Mouse (Mus musculus) hindbrain, embryonic 12.5 days (tissue): ENCODE data around the gene Icam5. TPM values are rescaled to one million over a fixed set of nuclear protein-coding genes. Genes with fewer than 3 reads are reported as not detected.

Experiments
- ATAC-seq: fragments of 200-750 bp; cut with Nextera tagmentation; 2 replicates; pipeline ENCODE4 v1.8.0; 2017; ENCODE audit warnings: moderate TSS enrichment; ENCODE audit not compliant: low FRiP score
- H3K27ac ChIP-seq: fragments of 300-500 bp; sonication (generic); 2 replicates; pipeline ENCODE4 v1.5.1; 2016; ENCODE audit warnings: mild to moderate bottlenecking
- H3K27me3 ChIP-seq: fragments of 300-500 bp; sonication (generic); 2 replicates; pipeline ENCODE4 v1.6.1; 2016; ENCODE audit warnings: mild to moderate bottlenecking
- H3K36me3 ChIP-seq: fragments of 300-500 bp; sonication (generic); 2 replicates; pipeline ENCODE4 v1.6.1; 2016; ENCODE audit warnings: mild to moderate bottlenecking
- H3K4me1 ChIP-seq: fragments of 300-500 bp; sonication (generic); 2 replicates; pipeline ENCODE4 v1.6.1; 2016
- H3K4me2 ChIP-seq: fragments of 300-500 bp; sonication (generic); replicated peaks from 2 replicates; pipeline ENCODE4 v1.6.1; 2016; ENCODE audit warnings: mild to moderate bottlenecking
- H3K4me3 ChIP-seq: fragments of 300-500 bp; sonication (generic); 2 replicates; pipeline ENCODE4 v1.5.1; 2016; ENCODE audit warnings: mild to moderate bottlenecking
- H3K9ac ChIP-seq: fragments of 300-500 bp; sonication (generic); 2 replicates; pipeline ENCODE4 v1.6.1; 2016; ENCODE audit warnings: mild to moderate bottlenecking, moderate library complexity
- H3K9me3 ChIP-seq: fragments of 300-500 bp; sonication (generic); replicated peaks from 2 replicates; pipeline ENCODE4 v1.6.1; 2016; ENCODE audit warnings: mild to moderate bottlenecking
- WGBS: fragments of 180-500 bp; shearing (Covaris S2); methylation state at CpG from one replicate; pipeline ENCODE4 v1.1.7; 2016; 5-methylcytosine and 5-hydroxymethylcytosine counted together
- polyA plus RNA-seq: library from polyadenylated mRNA; unstranded; fragments of >200 nt; fragmentation: Nextera tagmentation; extraction: Ambion mirVana; gene quantifications from 2 replicates; pipeline ENCODE4 v1.2.1, GENCODE M21; 2016

Icam5 gene
- polyA plus RNA-seq, 1 experiment from 2014 or later, result 0.13 TPM

GRCm38 (mm10) chr9:21030055-21030600 is 1.7 kb upstream of the Icam5 start:
- 26% methylated on average over 22 of the region's 22 CpGs for WGBS
- Histone ChIP-seq H3K4me1 (peaks cover 37% of the 10 kb centered on the region), H3K36me3 (no peaks in the 10 kb centered on the region), H3K27me3 (peaks cover 96% of the 10 kb centered on the region), H3K4me3 (no peak overlapping the region; the same call in 1 of the 2 replicates), H3K27ac (no peak overlapping the region), H3K9ac (no peak overlapping the region), H3K4me2 (peak overlapping the region; percentile 70; the same call in 1 of the 2 replicates), H3K9me3 (no peaks in the 10 kb centered on the region)
- 0 out of 2 replicates have a peak, but pooled peaks have one; percentile 3 for ATAC-seq

GRCm38 (mm10) chr9:21030781-21031250 is 1.1 kb upstream of the Icam5 start:
- no peak overlapping the region for H3K27ac ChIP-seq
- H3K4me3 ChIP-seq, result peak overlapping the region; percentile 41
- no peaks in the 10 kb centered on the region for H3K36me3 ChIP-seq
- under 1% methylated on average over 13 of the region's 13 CpGs for WGBS
- no peaks in the 10 kb centered on the region for H3K9me3 ChIP-seq
- peaks cover 96% of the 10 kb centered on the region for H3K27me3 ChIP-seq
- H3K9ac ChIP-seq, result no peak overlapping the region
- H3K4me1 ChIP-seq, result peaks cover 37% of the 10 kb centered on the region
- peak; percentile 40; the same call in 1 of the 2 replicates for ATAC-seq
- peak overlapping the region; percentile 70 for H3K4me2 ChIP-seq

GRCm38 (mm10) chr9:21031251-21031895 is 500 bp upstream of the Icam5 start:
- WGBS, result under 1% methylated on average over 36 of the region's 36 CpGs
- no peaks in the 10 kb centered on the region for H3K36me3 ChIP-seq
- H3K27me3 ChIP-seq, result peaks cover 98% of the 10 kb centered on the region
- peak overlapping the region; percentile 70 for H3K4me2 ChIP-seq
- H3K9me3 ChIP-seq, result no peaks in the 10 kb centered on the region
- H3K27ac ChIP-seq, result no peak overlapping the region
- H3K9ac ChIP-seq, result 0 out of 2 replicates have a peak overlapping the region, but pooled peaks have one; percentile 46
- ATAC-seq, result peak; percentile 48; the same call in 1 of the 2 replicates
- H3K4me1 ChIP-seq, result peaks cover 37% of the 10 kb centered on the region
- peak overlapping the region; percentile 41 for H3K4me3 ChIP-seq

- WGBS, result 1% methylated on average over 7 of the region's 7 CpGs
- Histone ChIP-seq H3K4me3 (peak overlapping the region; percentile 41), H3K9ac (no peak overlapping the region), H3K4me1 (peaks cover 48% of the 10 kb centered on the region), H3K27me3 (peaks cover 99% of the 10 kb centered on the region), H3K4me2 (peak overlapping the region; percentile 70), H3K36me3 (no peaks in the 10 kb centered on the region), H3K27ac (no peak overlapping the region), H3K9me3 (no peaks in the 10 kb centered on the region)
- no peak for ATAC-seq
These were observed 618 bp downstream of the Icam5 start for GRCm38 (mm10) chr9:21032491-21032890.

- H3K36me3 ChIP-seq, result no peaks in the 10 kb centered on the region
- no peak overlapping the region for H3K27ac ChIP-seq
- H3K9ac ChIP-seq, result no peak overlapping the region
- WGBS, result 0% methylated on average over 34 of the region's 34 CpGs
- H3K27me3 ChIP-seq, result peaks cover 99% of the 10 kb centered on the region
- peak overlapping the region; percentile 41 for H3K4me3 ChIP-seq
- peaks cover 50% of the 10 kb centered on the region for H3K4me1 ChIP-seq
- peak overlapping the region; percentile 70 for H3K4me2 ChIP-seq
- no peaks in the 10 kb centered on the region for H3K9me3 ChIP-seq
- ATAC-seq, result no peak
These were observed 1.3 kb downstream of the Icam5 start for GRCm38 (mm10) chr9:21033136-21033535.

- 4% methylated on average over 17 of the region's 17 CpGs for whole genome bisulfite sequencing
- Histone ChIP-seq H3K27me3 (peaks cover 99% of the 10 kb centered on the region), H3K9me3 (no peaks in the 10 kb centered on the region), H3K4me2 (no peak overlapping the region), H3K4me3 (no peak overlapping the region), H3K9ac (no peak overlapping the region), H3K36me3 (no peaks in the 10 kb centered on the region), H3K4me1 (peaks cover 46% of the 10 kb centered on the region), H3K27ac (no peak overlapping the region)
- no peak for ATAC-seq
These were observed 2.7 kb downstream of the Icam5 start for GRCm38 (mm10) chr9:21034481-21035085.

- peaks cover 43% of the 10 kb centered on the region for H3K4me1 ChIP-seq
- WGBS, result 16% methylated on average over 9 of the region's 9 CpGs
These were observed 3.7 kb downstream of the Icam5 start for GRCm38 (mm10) chr9:21035586-21035985.

GRCm38 (mm10) chr9:21036161-21036560 is 4.3 kb downstream of the Icam5 start:
- no peak for ATAC-seq
- Histone ChIP-seq H3K27me3 (peaks cover 97% of the 10 kb centered on the region), H3K27ac (no peak overlapping the region), H3K36me3 (no peaks in the 10 kb centered on the region), H3K9me3 (no peaks in the 10 kb centered on the region), H3K4me3 (no peak overlapping the region), H3K9ac (no peak overlapping the region), H3K4me1 (peaks cover 37% of the 10 kb centered on the region), H3K4me2 (no peak overlapping the region)
- 7% methylated on average over 20 of the region's 20 CpGs for WGBS

More at GRCm38 (mm10) chr9:21035586-21035985, 3.7 kb downstream of the Icam5 start:
- Histone ChIP-seq H3K4me2 (no peak overlapping the region), H3K4me3 (no peak overlapping the region), H3K9ac (no peak overlapping the region), H3K27me3 (peaks cover 99% of the 10 kb centered on the region), H3K27ac (no peak overlapping the region), H3K9me3 (no peaks in the 10 kb centered on the region), H3K36me3 (no peaks in the 10 kb centered on the region)
- ATAC-seq, result no peak

- no peaks in the 10 kb centered on the region for H3K36me3 ChIP-seq
- peak overlapping the region; percentile 38; the same call in 1 of the 2 replicates for H3K4me3 ChIP-seq
- ATAC-seq, result no peak
- WGBS, result under 1% methylated on average over 22 of the region's 22 CpGs
- peaks cover 32% of the 10 kb centered on the region for H3K4me1 ChIP-seq
- H3K9me3 ChIP-seq, result no peaks in the 10 kb centered on the region
- no peak overlapping the region for H3K27ac ChIP-seq
- no peak overlapping the region for H3K9ac ChIP-seq
- H3K4me2 ChIP-seq, result peak overlapping the region; percentile 61
- peaks cover 95% of the 10 kb centered on the region for H3K27me3 ChIP-seq
These were observed 4.8 kb downstream of the Icam5 start for GRCm38 (mm10) chr9:21036666-21037065.

- Histone ChIP-seq H3K27me3 (peaks cover 86% of the 10 kb centered on the region), H3K4me3 (peak overlapping the region; percentile 38), H3K9me3 (no peaks in the 10 kb centered on the region), H3K9ac (peak overlapping the region; percentile 57; the same call in 1 of the 2 replicates), H3K27ac (no peak overlapping the region), H3K4me2 (peak overlapping the region; percentile 61), H3K4me1 (peaks cover 25% of the 10 kb centered on the region), H3K36me3 (no peaks in the 10 kb centered on the region)
- peak; percentile 41 for ATAC-seq
- WGBS, result 2% methylated on average over 31 of the region's 31 CpGs
These were observed 5.6 kb downstream of the Icam5 start for GRCm38 (mm10) chr9:21037481-21037891.

- peaks cover 69% of the 10 kb centered on the region for H3K27me3 ChIP-seq
- no peak overlapping the region for H3K4me3 ChIP-seq
- no peak overlapping the region for H3K9ac ChIP-seq
- no peaks in the 10 kb centered on the region for H3K36me3 ChIP-seq
- H3K4me2 ChIP-seq, result no peak overlapping the region
- H3K9me3 ChIP-seq, result no peaks in the 10 kb centered on the region
- ATAC-seq, result no peak
- no peak overlapping the region for H3K27ac ChIP-seq
- H3K4me1 ChIP-seq, result peaks cover 15% of the 10 kb centered on the region
- 78% methylated on average over 3 of the region's 3 CpGs for WGBS
These were observed 7.9 kb downstream of the Icam5 start for GRCm38 (mm10) chr9:21039779-21040178.

GRCm38 (mm10) chr9:21041308-21041707 is 9.4 kb downstream of the Icam5 start:
- WGBS, result 46% methylated on average over 4 of the region's 4 CpGs
- Histone ChIP-seq H3K9me3 (no peaks in the 10 kb centered on the region), H3K36me3 (no peaks in the 10 kb centered on the region), H3K27me3 (peaks cover 54% of the 10 kb centered on the region), H3K27ac (no peak overlapping the region), H3K9ac (no peak overlapping the region), H3K4me3 (no peak overlapping the region), H3K4me2 (no peak overlapping the region), H3K4me1 (peaks cover 15% of the 10 kb centered on the region)
- no peak for ATAC-seq
